Mouse (Mus musculus) spleen, adult 2 months (tissue): ENCODE results near the gene Hexim2.

Experiments used
- CTCF ChIP-seq: fragments of 200-500 bp; IDR thresholded peaks from 2 replicates; pipeline ENCODE4 v1.5.1; 2011; ENCODE audit warnings: mild to moderate bottlenecking, inconsistent platforms; ENCODE audit not compliant: insufficient read depth, insufficient read length, insufficient replicate concordance; ENCODE audit errors: extremely low read depth
- POLR2A ChIP-seq: fragments of 200-500 bp; IDR thresholded peaks from 2 replicates; pipeline ENCODE4 v1.6.1; 2011; ENCODE audit warnings: low read depth, low read length, inconsistent platforms

GRCm38 (mm10) chr11:103114270-103114943 is 17.8 kb upstream of the Hexim2 start:
- TF ChIP-seq POLR2A (no peak), CTCF (no peak)
